ENCODE assay signal across 8 mouse cellular contexts in genomic region chr3:27983935-27984577, GRCm38 (mm10). TPM values are rescaled to one million over a fixed set of nuclear protein-coding genes. Genes with fewer than 3 reads are reported as not detected.
A peak's percentile ranks its signal among the peaks of the same experiment; 100 is the strongest.
DNase-seq lines count a peak whose midpoint lies in the region; ATAC-seq and TF ChIP-seq lines count a peak whose summit lies in the region.

No protein-coding gene starts in this region.

- DNase-seq in ES-E14 (ENCODE audit: low read depth, low spot score), result peak; percentile 46
- DNase-seq in brain, adult 2 months (ENCODE audit: low read depth, low spot score), result peak; percentile 81
- peak; percentile 73 to 80 for DNase-seq in heart, postnatal 14 days
- DNase-seq in kidney, postnatal 36 days, result peak; percentile 79 to 93
- DNase-seq in lung, adult 18-20 months, result peak; percentile 79 to 87
- DNase-seq in thymus, postnatal 25 days, result peak; percentile 43

- H3K27ac ChIP-seq in ES-E14 (ENCODE audit: insufficient read depth, low read depth, low read length, poor library complexity, severe bottlenecking), result no peak overlapping the region
- 0 out of 2 replicates have a peak overlapping the region, but pooled peaks have one; percentile 30 for H3K27ac ChIP-seq in forebrain, embryonic 15.5 days (replicated peaks)
- H3K27ac ChIP-seq in neural tube, embryonic 13.5 days (replicated peaks), result peak overlapping the region; percentile 75

- intact Hi-C loops in heart, postnatal 14 days (cut with DNase I), result loop anchor here (2.0 to 10.0 kb wide), 4 partner anchors 47 to 761 kb away; partner anchors contain the start of gene Pld1

- no peaks in the 10 kb centered on the region for H3K27me3 ChIP-seq in forebrain, embryonic 15.5 days
- no peaks in the 10 kb centered on the region for H3K27me3 ChIP-seq in neural tube, embryonic 13.5 days

- no peaks in the 10 kb centered on the region for H3K36me3 ChIP-seq in ES-E14 (ENCODE audit: control insufficient read depth, insufficient read depth, low read length, poor library complexity, severe bottlenecking)
- H3K36me3 ChIP-seq in forebrain, embryonic 15.5 days, result no peaks in the 10 kb centered on the region
- no peaks in the 10 kb centered on the region for H3K36me3 ChIP-seq in neural tube, embryonic 13.5 days

- no peak overlapping the region for H3K4me3 ChIP-seq in ES-E14 (ENCODE audit: insufficient read depth in 1 of 2, low read depth in 1 of 2, low read length in 2 of 2, poor library complexity in 1 of 2, severe bottlenecking in 1 of 2)
- H3K4me3 ChIP-seq in forebrain, embryonic 15.5 days, result peak overlapping the region; percentile 19
- peak overlapping the region; percentile 28 for H3K4me3 ChIP-seq in neural tube, embryonic 13.5 days

- in situ Hi-C loops in ES-E14 (cut with MboI; ENCODE audit: low sequenced_read_pairs in 2 of 2, unreplicated experiment in 2 of 2), result no loop called here

- no peaks in the 10 kb centered on the region; a peak in 1 of 4 replicates for H3K4me1 ChIP-seq in ES-E14 (ENCODE audit: control insufficient read depth in 2 of 2, insufficient read depth in 2 of 2, low read length in 2 of 2, poor library complexity in 1 of 2)
- peaks cover 27% of the 10 kb centered on the region for H3K4me1 ChIP-seq in forebrain, embryonic 15.5 days
- peaks cover 31% of the 10 kb centered on the region for H3K4me1 ChIP-seq in neural tube, embryonic 13.5 days (replicated peaks)

- WGBS in forebrain, embryonic 15.5 days, result 1% methylated on average over 14 of the region's 14 CpGs
- whole genome bisulfite sequencing in neural tube, embryonic 13.5 days, result 16% methylated on average over 14 of the region's 14 CpGs

- no peak overlapping the region for H3K9ac ChIP-seq in ES-E14 (ENCODE audit: insufficient read depth, low read depth, low read length, poor library complexity, severe bottlenecking)
- no peak overlapping the region for H3K9ac ChIP-seq in forebrain, embryonic 15.5 days (replicated peaks)
- no peak overlapping the region; the same call in 1 of the 2 replicates for H3K9ac ChIP-seq in neural tube, embryonic 13.5 days

- H3K4me2 ChIP-seq in forebrain, embryonic 15.5 days (replicated peaks), result peak overlapping the region; percentile 41
- peak overlapping the region; percentile 47 for H3K4me2 ChIP-seq in neural tube, embryonic 13.5 days

- ATAC-seq in forebrain, embryonic 15.5 days (replicated peaks), result peak; percentile 96
- ATAC-seq in neural tube, embryonic 13.5 days (ENCODE audit: low read depth), result peak; percentile 91

- H3K9me3 ChIP-seq in ES-E14 (ENCODE audit: control insufficient read depth, insufficient read depth, low read depth, low read length), result no peaks in the 10 kb centered on the region
- H3K9me3 ChIP-seq in forebrain, embryonic 15.5 days, result no peaks in the 10 kb centered on the region
- H3K9me3 ChIP-seq in neural tube, embryonic 13.5 days, result no peaks in the 10 kb centered on the region

TF ChIP-seq in ES-E14, 5 proteins besides CTCF, POLR2A, EP300 and RAD21:
- no peak for TF ChIP-seq MAFK (IDR thresholded peaks at IDR 0.05; ENCODE audit: insufficient read depth, low read depth, low read length)
- no peak for TF ChIP-seq ZNF384 (IDR thresholded peaks at IDR 0.05; ENCODE audit: low read depth, low read length)
- TF ChIP-seq HCFC1 (IDR thresholded peaks at IDR 0.05; ENCODE audit: borderline replicate concordance, insufficient read depth, low read length), result no peak
- no peak for TF ChIP-seq CHD2 (IDR thresholded peaks at IDR 0.05; ENCODE audit: low read depth, low read length)
- no peak for TF ChIP-seq ZC3H11A (IDR thresholded peaks at IDR 0.05; ENCODE audit: borderline replicate concordance, low read depth, low read length)
TF ChIP-seq in ES-E14: peak in this region for 0.

RNA-seq across cellular contexts. Expression of gene Pld1, which starts 45.6 kb away (rescaled TPM):
- total RNA-seq in ES-E14 (2012; rRNA removed), result 4.7 and 4.8 TPM in 2 replicates
- polyA plus RNA-seq in forebrain, embryonic 15.5 days (2015; fragmentation: Nextera tagmentation; extraction: Ambion mirVana), result 2.1 and 2.2 TPM in 2 replicates
- total RNA-seq in heart, postnatal 14 days (2021), result 10 to 100 TPM; 16.0 to 19.2 TPM
- polyA plus RNA-seq in neural tube, embryonic 13.5 days (2015; fragmentation: Nextera tagmentation; extraction: Ambion mirVana), result 4.5 and 5.6 TPM in 2 replicates

Comparison
In these comparisons a context has a peak if more than half of its experiments do, and no peak if none do; other contexts are left out.
1. H3K4me3 ChIP-seq: peak in forebrain, embryonic 15.5 days (single experiment) and neural tube, embryonic 13.5 days (single experiment); none in ES-E14 (0 of 2).
2. Peak in every context shown above with its lines, with median percentiles within 50 percentile points of each other: DNase-seq.